ENCODE assay signal across 18 mouse cellular contexts in genomic region chr8:95966430-95966829, GRCm38 (mm10).
"Had no signal": no experiment of that assay in that cellular context is flagged by ENCODE, and none has a peak within 500 bp of the region (broad histone marks: within the 10 kb centered on the region; RNA-seq: fewer than 3 reads in every experiment).

No protein-coding gene starts in this region.

- H3K36me3 ChIP-seq: limb, embryonic 10.5 days; limb, embryonic 13.5 days; liver, embryonic 12.5 days; liver, embryonic 15.5 days; midbrain, embryonic 12.5 days; midbrain, embryonic 15.5 days had no signal

- ATAC-seq: liver, embryonic 12.5 days; midbrain, embryonic 15.5 days had no signal

- H3K4me1 ChIP-seq: limb, embryonic 10.5 days; limb, embryonic 13.5 days; liver, embryonic 12.5 days; liver, embryonic 15.5 days; midbrain, embryonic 12.5 days; midbrain, embryonic 15.5 days had no signal

- H3K9ac ChIP-seq: limb, embryonic 13.5 days; liver, embryonic 12.5 days; liver, embryonic 15.5 days; midbrain, embryonic 12.5 days; midbrain, embryonic 15.5 days had no signal

- H3K27ac ChIP-seq: layer of hippocampus, adult 2 months; limb, embryonic 10.5 days; limb, embryonic 13.5 days; liver, embryonic 12.5 days; liver, embryonic 15.5 days; macrophage; midbrain, embryonic 12.5 days; midbrain, embryonic 15.5 days had no signal

- H3K27me3 ChIP-seq: limb, embryonic 13.5 days; liver, embryonic 12.5 days; liver, embryonic 15.5 days; midbrain, embryonic 12.5 days; midbrain, embryonic 15.5 days had no signal

- H3K4me3 ChIP-seq: layer of hippocampus, adult 2 months; limb, embryonic 10.5 days; limb, embryonic 13.5 days; liver, embryonic 12.5 days; liver, embryonic 15.5 days; midbrain, embryonic 12.5 days; midbrain, embryonic 15.5 days had no signal

- DNase-seq: kidney, adult 18-20 months; kidney, adult 9 months; kidney, postnatal 25 days; layer of hippocampus, adult 9-11 months; liver; lung, adult 18-20 months; lung, postnatal 14 days; thymus, adult 2 months; thymus, postnatal 14 days; thymus, postnatal 4 days had no signal

- H3K9me3 ChIP-seq: limb, embryonic 10.5 days; limb, embryonic 13.5 days; liver, embryonic 12.5 days; liver, embryonic 15.5 days; midbrain, embryonic 12.5 days; midbrain, embryonic 15.5 days had no signal

- H3K4me2 ChIP-seq: limb, embryonic 13.5 days; liver, embryonic 12.5 days; liver, embryonic 15.5 days; midbrain, embryonic 12.5 days; midbrain, embryonic 15.5 days had no signal
